Mouse (Mus musculus): ENCODE results near the gene Slc16a3.

DNA sequence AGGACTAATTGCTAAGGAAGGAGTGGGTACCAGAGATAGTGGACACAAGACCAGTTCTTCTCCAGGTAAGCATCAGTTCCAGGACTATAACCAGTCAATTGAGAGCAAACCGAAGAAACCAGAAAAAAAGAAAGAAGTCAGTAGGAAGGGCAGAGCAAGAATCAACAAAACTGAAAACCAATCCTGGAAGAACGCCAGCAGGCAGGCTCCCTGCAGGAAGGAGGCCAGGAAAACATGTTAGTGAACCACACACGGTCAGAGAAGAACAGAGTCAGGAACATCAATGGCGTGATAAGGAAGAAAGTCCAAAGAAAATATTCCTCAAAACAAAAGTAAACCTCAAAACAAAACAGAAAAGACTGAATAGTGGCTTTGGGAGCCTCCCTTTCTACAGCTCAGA, 53.7 kb downstream of the Slc16a3 start:
- TF ChIP-seq CTCF (IDR thresholded peaks at IDR 0.05; ENCODE audit: low read depth) (no peak), EP300 (IDR thresholded peaks at IDR 0.05; ENCODE audit: low read depth) (no peak)

All from liver, embryonic 14.5 days (tissue).